Mouse (Mus musculus): ENCODE measurements around the gene Itgam.

DNA sequence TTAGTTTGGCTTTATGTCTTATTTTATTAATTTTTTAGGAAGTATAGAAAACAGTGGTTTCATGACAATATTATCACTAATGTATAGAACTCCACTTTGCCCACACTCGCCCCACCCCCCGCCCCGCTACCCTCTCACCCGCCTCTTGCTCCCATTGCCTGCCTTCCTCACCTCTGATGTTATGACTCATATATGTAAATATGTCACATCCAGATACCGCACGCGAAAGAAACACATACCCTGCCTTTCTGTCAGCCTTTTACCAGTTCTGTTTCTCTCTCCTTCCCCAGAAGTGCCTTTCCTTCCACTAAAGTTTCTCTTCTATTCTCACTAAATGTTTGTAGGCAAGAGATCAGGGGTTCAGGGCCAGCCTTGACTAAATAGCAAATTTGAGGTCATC, 104.0 kb downstream of the Itgam start:
- TF ChIP-seq POLR2A (IDR thresholded peaks at IDR 0.05; ENCODE audit: extremely low read depth, insufficient read depth, low read length) (no peak), CTCF (IDR thresholded peaks at IDR 0.05; ENCODE audit: extremely low read depth, insufficient read depth, low read length) (no peak)
